Mouse (Mus musculus): Measurements from ENCODE around the gene Pex7.
"Not testable (repeated sequence)": the region's sequence is repeated elsewhere in the genome, so short reads cannot be mapped to it uniquely, and the experiment has no call there.

The Pex7 gene

DNA sequence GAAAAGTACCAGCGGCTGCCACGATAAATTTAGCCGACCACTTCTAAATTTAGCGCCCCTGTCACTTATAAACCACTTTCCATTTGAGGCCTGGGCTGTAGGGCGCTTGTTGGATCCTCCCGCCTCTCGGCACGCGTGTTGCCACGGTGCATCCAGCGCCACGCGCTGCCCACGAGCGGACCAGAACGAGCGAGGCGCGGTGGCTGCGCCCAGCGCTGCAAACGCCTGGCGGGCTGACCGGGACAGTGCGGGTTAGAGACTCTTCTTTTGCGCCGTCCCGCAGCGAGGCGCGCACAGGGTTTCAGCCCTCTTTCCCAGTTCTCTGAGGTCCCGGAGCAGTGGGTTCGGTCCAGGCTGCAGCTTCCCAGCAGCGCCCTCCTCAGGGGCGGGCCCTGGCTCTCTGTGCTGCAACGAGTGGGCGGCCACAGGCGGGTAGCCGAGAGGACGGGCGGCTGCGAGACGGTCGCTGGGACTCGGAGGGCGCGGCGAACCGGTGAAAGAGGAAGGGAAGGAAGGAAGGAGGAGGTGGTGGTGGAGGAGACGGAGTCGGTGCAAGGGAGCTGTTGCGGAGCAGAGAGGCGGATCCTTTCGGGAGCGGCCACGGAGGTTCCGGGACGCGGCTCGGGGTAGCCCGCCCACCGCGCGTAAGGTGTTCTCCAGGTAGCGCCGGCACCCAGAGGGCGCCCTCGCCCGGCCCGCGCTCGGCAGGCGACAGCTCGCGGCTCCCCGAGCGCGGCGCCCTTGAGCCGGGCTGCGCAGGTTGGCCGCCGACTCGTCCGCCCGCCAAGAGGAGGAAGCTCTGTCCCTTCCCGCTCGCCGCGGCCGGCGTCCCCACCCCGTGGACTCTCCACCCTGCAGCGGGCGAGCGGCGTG is 26.3 kb upstream of the Pex7 start:
- peak; percentile 52 for DNase-seq (ENCODE audit: low read depth, low spot score)

DNA sequence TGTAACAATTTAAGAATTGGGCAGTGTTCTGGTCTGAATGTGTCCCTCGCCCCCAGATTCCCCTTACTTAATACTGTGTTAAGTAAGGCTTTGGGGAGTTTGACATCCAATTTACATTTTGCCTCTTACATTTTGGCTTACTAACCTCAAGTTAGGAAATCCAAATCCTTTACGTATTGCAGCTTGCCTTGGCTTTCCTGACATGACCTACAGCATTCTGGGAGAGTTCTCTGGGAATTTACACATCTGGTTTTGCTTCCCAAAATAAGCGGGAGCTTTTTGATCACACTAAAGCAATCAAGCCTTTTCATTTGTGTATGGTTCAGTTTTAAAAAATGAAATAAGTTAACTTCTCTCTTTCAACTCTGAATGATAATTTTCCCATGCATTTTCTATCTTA is 25.5 kb upstream of the Pex7 start:
- DNase-seq (ENCODE audit: low read depth, low spot score), result no peak

DNA sequence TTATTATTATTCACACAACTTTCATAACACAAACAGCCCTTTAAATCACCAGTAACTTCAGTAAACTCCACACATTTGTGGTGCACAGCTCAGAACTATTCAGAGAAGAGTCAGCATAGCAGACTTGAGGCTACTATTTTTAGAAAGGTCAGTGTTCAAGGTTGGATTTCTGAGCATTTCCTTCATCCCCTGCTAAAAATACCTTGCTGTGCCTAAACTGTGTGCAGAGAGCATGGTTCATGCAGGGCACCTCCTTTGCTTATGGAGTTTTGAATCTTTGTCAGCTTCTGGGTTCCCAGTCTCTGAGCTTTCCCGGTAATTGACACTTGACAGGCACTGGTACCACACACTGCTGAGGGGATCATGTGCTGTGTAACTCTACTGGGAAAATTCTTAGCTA is 20.7 kb upstream of the Pex7 start:
- no peak for DNase-seq (ENCODE audit: low read depth, low spot score)

DNA sequence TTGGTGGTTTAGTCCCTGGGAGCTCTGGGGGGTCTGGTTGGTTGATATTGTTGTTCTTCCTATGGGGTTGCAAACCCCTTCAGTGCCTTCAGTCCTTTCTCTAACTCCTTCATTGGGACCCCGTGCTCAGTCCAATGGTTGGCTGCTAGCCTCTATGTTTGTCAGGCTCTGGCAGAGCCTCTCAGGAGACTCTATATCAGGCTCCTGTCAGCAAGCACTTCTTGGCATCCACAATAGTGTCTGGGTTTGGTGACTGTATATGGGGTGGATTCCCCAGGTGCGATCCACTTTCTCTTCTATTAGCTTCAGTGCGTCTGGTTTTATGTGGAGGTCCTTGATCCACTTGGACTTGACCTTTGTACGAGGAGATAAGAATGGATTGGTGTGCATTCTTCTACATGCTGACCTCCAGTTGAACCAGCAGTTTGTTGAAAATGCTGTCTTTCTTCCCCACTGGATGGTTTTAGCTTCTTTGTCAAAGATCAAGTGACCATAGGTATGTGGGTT is 19.0 kb upstream of the Pex7 start:
- not testable (repeated sequence) for DNase-seq (ENCODE audit: low read depth, low spot score)

DNA sequence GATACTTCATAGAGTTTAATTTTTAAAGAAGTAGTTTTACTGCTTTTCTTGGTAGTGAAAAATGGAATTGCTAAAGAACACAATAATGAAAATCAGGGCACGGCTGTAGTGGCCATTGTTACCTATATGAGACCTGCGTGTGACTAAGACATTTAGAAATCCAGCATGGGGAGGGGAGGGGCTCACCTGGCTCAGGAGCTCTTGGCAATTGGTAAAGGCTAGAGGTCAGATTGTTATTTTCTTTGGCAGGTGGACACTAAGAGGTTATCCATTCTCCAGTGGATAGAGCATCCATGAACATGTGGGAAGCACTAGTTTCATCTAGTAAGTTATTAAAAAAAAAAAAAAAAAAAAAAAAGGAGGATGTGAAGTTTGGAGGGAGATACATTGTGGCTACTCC is 16.8 kb upstream of the Pex7 start:
- no peak for DNase-seq (ENCODE audit: low read depth, low spot score)

DNA sequence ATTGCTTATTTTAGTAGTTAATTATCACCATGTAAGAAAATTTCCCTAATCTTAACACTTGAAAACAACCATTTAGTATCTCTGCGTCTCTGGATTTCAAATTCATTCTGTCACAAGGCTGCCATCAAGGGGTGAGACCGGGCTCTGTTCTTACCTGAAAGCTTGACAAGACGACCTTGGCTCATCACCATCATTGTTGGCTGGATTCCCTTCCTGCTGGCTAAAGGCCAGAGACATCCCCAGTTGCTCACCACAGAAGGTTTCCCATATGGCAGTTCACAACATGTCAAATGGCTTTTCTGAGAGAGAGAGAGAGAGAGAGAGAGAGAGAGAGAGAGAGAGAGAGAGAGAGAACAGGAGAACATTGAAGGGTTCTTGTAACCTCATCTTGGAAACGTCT is 14.9 kb upstream of the Pex7 start:
- no peak for DNase-seq (ENCODE audit: low read depth, low spot score)

DNA sequence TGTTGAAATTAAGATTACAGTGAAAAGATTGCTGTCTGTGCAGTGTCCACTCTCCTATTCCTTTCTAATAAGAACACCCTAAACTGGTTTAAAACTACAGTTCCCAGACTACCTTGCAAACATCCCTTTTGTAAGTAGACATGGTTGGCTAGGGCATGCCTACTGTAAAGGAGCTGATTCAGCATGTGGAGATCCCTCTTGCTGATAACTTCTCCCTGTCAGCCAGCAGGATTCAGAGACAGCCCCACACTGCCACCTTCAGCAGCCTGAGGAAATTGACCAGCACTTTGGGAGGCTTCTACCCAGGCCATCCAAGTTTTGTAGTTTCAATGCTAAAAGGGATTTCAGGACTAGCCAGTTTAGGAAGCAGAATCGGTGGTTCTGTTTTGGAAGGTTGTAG is 7.8 kb upstream of the Pex7 start:
- DNase-seq (ENCODE audit: low read depth, low spot score), result no peak

DNA sequence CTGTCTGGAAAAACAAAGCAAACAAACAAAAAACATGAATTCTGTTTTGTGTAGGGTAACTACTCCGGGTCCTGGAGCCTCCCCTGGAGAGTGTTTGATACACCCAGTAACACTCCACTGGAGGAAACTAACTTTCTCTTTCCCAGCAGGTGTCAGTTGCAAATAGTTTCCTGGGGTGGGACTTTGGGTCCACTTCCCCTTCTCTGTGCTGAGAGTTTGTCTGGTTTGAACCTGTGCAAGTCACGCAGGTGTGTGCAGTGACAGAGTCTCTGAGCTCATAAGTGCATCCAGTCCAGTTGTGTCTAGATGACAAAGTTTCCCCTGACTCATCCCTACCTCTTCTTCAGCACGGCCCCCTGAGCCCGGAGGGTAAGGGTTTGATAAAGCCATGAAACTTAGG is 6.3 kb upstream of the Pex7 start:
- DNase-seq (ENCODE audit: low read depth, low spot score), result no peak

DNA sequence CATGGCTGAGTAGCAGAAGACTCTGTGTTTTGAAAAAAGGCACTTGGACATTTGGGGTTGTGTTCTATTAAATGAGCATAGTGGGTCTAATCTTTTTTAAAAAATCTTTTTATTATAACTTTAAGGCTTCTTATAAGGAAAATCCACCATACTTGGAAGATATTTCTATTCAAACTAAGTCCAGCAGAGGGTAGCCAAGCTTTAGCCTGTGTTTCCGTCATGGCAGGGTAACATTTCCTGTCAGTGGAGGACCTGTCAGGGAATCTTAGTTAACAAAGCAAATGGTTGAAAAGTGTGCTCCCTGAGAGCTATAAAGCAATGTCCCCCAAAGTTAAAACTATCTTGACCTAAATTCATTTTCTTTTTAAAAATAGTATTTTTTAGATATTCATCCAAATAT is 4.1 kb upstream of the Pex7 start:
- DNase-seq (ENCODE audit: low read depth, low spot score), result no peak

DNA sequence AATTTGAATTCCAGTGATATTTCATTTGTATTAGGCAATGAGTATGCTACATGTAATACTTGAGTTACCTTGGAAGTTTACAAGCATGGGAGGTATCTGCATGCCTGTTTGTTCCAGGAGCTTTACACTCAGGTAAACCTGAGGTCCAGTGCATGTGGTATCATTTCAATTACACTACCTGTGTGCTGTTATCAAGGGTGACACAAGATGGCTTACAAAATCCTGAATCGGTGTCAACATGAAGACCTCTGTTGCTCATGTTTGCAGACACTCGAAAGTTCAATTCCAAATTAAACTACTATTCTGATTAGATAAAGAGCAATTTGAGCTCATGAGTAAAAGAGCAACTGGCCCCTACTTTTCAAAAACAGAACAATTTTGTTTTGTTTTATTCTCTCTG is 3.0 kb upstream of the Pex7 start:
- DNase-seq (ENCODE audit: low read depth, low spot score), result no peak

DNA sequence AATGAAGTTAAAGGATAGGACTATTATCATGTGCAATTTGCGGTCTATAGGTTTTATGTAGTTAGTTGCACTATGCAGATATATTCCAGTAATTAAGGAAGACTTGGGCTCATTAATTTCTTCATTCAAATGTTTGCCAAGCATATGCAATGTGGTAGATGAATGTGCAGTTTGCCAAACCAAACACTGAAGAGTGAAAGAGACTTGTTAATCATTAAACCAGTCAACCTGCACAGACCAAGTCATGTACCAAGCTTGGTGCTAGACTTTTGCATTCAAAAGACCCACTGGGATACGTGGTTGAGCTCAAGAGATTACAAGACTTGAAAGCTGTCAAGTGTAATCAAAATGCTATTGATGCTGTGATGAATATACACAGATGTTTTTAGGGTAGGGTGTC is 587 bp upstream of the Pex7 start:
- DNase-seq (ENCODE audit: low read depth, low spot score), result no peak

DNA sequence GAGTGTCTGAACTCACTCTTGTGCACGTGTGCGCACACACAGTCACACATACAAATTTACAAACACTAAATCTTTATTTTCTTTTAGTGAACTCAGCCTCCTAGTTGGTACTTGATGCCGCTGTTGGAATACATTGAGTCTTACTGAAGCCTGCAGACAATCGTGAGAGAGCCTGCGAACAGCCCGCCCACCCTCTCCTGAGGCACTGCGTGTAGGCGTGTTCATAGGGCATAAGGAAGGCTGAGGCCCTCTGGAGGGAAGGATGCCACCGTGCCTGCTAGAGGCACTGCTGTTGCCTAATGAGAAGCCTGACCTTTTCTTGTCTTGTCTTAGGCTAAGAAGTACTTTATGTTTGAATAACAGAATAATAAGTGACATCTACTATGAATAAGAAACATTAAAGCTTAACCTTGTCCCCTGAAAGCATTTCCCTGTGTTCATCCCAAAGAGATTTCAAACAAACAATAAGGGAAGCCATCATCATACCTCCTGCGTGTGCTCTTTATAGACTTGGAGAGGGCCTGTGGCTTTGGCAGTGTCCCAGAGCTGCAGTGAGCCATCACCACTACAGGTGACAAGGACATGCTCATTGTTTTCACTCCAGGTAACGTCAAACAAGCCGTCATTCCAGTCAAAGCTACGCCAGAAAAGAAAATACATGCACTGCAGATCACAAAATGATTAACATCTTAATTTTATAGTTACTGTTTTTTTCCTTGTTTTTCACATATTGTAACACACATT is 3.2 kb downstream of the Pex7 start:
- DNase-seq (ENCODE audit: low read depth, low spot score), result no peak

DNA sequence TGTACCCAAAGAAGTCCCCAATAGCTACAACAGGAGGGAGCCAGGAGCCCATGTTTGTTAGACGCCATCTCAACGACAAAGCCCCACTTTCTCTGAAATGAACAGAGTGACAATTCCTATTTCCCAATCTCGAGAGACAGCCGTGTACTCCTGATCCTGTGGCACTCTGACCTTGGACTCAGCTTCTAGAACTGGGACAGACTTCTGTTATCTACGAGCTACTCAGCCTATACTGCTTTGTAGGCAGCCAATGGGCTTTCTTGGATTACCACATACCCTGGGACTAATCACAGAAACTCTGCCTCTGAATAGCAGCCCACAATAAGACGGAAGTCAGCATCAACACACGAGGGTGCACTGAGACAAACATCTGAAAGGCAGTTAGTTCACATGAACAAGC is 5.5 kb downstream of the Pex7 start:
- no peak for DNase-seq (ENCODE audit: low read depth, low spot score)

DNA sequence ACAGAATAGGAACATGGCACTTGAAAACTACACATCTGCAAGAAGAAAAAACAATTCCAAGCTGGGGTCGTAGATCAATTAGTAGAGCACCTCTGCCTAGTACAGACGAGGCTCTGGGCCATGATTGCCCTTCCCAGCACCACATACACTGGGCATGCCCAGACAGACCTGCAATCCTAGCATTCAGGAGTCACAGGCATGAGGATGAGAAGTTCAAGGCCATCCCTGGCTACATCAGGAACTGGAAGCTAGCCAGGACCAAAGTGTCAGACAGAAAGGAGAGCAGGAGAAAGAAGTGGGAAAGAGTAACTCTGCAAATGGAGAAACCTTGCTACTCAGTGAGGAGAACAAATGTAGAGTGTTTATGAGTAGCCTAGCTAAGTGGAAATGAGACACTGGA is 7.3 kb downstream of the Pex7 start:
- DNase-seq (ENCODE audit: low read depth, low spot score), result no peak

DNA sequence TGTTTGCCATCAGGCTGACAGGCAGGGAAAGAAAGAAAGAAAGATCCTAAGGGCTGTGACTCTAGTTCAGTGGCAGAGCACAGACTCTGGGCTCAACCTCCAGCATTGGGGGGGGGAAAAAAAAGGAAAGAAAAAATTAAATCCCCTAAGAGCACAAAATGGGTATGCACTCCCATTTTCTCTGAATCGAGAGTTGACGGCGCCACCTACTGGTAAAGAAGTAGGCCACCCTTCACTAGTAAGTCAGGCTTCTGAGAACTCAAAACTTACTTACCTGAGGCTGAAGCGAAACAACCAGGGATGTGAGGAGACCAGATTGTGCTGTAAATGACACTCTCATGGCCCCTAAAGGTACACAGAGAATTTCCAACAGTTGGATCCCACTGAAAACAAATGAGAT is 13.5 kb downstream of the Pex7 start:
- DNase-seq (ENCODE audit: low read depth, low spot score), result no peak

DNA sequence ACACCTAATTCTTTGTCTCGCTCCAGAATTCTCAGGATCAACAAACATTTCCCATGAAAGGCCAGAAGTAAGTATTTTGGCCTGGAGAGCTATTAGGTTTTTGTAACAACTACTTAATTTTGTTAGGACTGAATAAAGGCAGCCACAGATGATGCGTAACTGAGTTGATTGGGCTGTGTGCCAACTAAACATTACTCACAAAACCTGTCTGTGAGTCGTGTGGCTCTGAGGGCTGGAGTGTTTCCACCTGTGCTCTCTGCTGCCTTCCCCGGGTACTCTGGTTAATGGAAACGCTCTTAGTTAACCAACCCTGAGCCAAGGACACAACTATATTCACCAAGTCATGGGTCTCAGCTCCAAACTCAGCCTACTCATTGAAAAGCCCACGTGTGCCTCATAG is 14.3 kb downstream of the Pex7 start:
- DNase-seq (ENCODE audit: low read depth, low spot score), result no peak

DNA sequence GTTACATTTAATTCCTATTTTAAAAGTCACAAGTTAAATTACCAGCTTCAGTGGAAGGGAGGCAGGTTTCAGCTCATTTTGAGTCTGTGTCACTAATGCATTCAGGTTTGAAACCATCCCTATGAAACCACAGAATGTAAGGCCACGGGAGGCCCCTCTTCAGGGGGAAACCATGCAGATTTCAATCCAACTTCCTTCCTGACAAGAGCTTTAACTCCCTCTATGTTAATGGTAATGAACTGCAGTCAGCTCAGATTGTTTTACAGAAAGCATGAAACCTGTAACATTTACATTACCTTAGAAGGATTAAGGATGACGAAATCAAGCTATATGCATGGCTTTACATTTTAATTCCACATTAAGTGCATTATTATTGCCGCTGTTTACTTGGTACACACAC is 15.8 kb downstream of the Pex7 start:
- DNase-seq (ENCODE audit: low read depth, low spot score), result no peak

DNA sequence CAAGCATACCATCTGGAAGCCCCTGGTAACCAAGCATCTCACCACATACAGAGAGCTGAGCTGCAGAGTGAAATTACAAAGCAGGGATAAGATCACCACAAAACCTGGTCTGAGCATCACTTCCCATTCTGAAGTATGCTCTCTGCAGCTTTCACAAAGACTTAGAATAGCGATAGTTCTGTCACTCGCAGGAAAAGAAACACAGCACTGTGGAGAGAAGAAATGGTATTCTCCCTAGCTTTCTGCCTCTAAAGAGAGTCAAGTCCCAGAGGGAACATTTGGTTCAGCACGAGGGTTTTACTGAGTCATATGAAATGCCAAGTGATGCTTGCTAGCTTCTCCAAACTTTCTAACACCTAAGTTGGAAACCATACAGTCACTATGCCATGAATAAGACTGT is 17.6 kb downstream of the Pex7 start:
- DNase-seq (ENCODE audit: low read depth, low spot score), result no peak

DNA sequence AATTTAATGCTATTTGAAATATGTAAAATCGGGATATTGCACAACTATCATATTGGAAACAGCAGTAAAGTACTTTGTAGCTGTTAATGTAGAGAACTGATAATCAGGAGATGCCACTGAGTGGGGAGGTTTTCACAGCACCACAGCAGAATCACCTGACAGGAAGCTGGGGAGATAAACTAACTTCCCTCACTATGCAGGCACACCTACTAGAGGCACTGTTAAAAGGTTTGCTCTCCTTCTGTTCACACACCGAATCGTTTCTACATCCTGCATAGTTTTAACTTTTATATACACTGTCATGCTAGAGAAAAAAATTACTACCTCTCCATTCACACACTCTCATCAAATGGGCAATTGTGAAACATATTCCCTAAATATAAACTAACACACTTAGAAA is 21.2 kb downstream of the Pex7 start:
- DNase-seq (ENCODE audit: low read depth, low spot score), result no peak

DNA sequence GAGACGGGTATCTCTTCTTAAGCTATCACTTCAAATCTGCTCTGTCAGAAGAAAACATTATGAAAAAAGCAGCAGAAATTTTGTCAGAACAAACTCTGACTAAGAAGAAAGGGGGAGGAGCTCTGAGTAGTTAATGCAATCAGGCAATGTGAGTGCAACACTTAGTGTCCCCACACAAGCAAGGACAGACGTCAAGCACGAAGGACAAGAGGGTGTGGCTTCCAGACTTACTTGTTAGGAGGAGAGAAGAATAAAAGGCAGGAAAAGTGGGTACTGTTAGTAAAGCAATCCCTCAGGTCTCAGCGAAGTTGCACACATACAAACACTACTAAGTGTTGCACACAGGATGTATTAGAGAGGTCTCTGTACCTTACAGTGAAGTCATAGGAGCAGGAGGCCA is 23.1 kb downstream of the Pex7 start:
- no peak for DNase-seq (ENCODE audit: low read depth, low spot score)

DNA sequence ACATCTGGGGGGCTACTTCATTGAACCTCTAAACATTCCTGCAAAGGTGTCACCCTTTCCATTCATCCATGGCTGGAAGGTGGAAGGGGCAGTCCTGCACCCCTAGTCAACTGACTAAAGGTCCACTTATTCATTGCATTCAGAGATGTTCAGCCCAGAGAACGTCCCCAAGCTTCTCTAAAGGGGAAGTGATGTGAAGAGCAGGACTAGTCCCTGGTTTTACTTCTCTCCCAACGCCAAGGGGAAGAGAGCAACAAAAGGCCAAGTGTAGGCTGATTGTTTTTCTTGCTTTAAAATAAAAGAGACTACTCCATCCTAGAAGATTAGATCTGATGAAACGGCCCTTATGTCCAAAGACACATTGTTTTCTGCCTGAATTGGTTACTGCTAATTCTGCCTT is 27.1 kb downstream of the Pex7 start:
- DNase-seq (ENCODE audit: low read depth, low spot score), result no peak

DNA sequence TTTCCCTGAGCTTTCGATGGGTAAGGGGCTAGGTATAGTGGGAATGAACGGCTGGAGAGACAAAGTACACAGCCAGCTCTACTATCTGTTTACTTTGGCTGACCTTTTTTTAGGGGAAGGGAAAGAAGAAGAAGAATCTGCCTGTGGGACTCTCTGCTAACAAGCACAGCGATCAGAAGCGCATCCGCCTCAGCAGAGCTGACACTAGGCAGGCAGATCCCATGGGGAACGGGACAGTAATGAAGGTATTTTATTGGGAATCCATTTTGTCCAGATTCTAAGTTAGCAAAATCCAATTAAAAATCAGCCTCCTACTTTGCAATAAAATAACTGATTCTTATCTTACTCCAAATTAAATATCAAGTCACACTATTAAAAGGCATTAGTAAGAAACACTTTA is 28.3 kb downstream of the Pex7 start:
- no peak for DNase-seq (ENCODE audit: low read depth, low spot score)

DNA sequence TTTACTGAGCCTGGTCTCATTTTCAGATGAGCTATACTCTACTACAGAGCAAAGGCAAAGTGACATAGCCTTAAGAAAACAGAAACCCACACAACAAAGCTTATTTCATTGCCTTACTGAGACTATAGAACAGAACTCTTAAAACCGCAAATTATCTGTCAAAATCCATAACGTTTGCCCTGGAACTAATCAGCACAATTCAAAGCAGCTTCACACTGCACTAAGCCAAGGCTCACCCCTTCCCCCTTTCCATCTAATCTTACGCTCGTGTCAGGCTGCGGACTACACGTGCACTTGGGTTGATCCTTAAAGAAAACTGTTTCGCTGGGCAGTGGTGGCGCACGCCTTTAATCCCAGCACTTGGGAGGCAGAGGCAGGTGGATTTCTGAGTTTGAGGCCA is 29.8 kb downstream of the Pex7 start:
- no peak for DNase-seq (ENCODE audit: low read depth, low spot score)

Data from retina, adult 2 months (tissue).